Mouse (Mus musculus) midbrain, embryonic 14.5 days (tissue): ENCODE data around the gene Cfap57. TPM values are rescaled to one million over a fixed set of nuclear protein-coding genes. Genes with fewer than 3 reads are reported as not detected.
A peak's percentile ranks its signal among the peaks of the same experiment; 100 is the strongest.
"Not testable (repeated sequence)": the region's sequence is repeated elsewhere in the genome, so short reads cannot be mapped to it uniquely, and the experiment has no call there.

Experiments
- ATAC-seq: fragments of 200-750 bp; cut with Nextera tagmentation; 2 replicates; pipeline ENCODE4 v1.8.0; 2017; ENCODE audit warnings: moderate number of reproducible peaks, moderate library complexity; ENCODE audit not compliant: low FRiP score, low TSS enrichment
- DNase-seq: peaks from one replicate; pipeline ENCODE4 v3.0.0-alpha.2; 2015
- H3K27ac ChIP-seq: fragments of 300-500 bp; sonication (generic); replicated peaks from 2 replicates; pipeline ENCODE4 v1.5.1; 2014; ENCODE audit warnings: mild to moderate bottlenecking, low read depth, low read length, moderate library complexity
- H3K27me3 ChIP-seq: fragments of 300-500 bp; sonication (generic); 2 replicates; pipeline ENCODE4 v1.6.1; 2014; ENCODE audit warnings: low read length, control low read depth, mixed read lengths; ENCODE audit not compliant: control insufficient read depth, insufficient read depth
- H3K36me3 ChIP-seq: fragments of 300-500 bp; sonication (generic); 2 replicates; pipeline ENCODE4 v1.6.1; 2014; ENCODE audit warnings: low read length, control low read depth; ENCODE audit not compliant: control insufficient read depth, insufficient read depth
- H3K4me1 ChIP-seq: fragments of 300-500 bp; sonication (generic); 2 replicates; pipeline ENCODE4 v1.6.1; 2014; ENCODE audit warnings: mild to moderate bottlenecking, antibody characterized with exemption, low read length, control low read depth; ENCODE audit not compliant: control insufficient read depth, insufficient read depth
- H3K4me2 ChIP-seq: fragments of 300-500 bp; sonication (generic); 2 replicates; pipeline ENCODE4 v1.6.1; 2014; ENCODE audit warnings: mild to moderate bottlenecking, low read length, moderate library complexity
- H3K4me3 ChIP-seq: fragments of 300-500 bp; sonication (generic); replicated peaks from 2 replicates; pipeline ENCODE4 v1.5.1; 2014; ENCODE audit warnings: low read depth, low read length
- H3K9ac ChIP-seq: fragments of 300-500 bp; sonication (generic); replicated peaks from 2 replicates; pipeline ENCODE4 v1.6.1; 2014; ENCODE audit warnings: mild to moderate bottlenecking, low read length, moderate library complexity
- H3K9me3 ChIP-seq: fragments of 300-500 bp; sonication (generic); 2 replicates; pipeline ENCODE4 v1.6.1; 2016; ENCODE audit warnings: low read length, control low read depth, mixed read lengths; ENCODE audit not compliant: control insufficient read depth
- WGBS: fragments of 180-500 bp; shearing (Covaris S2); extraction: QIAGEN DNeasy Blood & Tissue Kit; methylation state at CpG from one replicate; pipeline ENCODE4 v1.1.7; 2014; 5-methylcytosine and 5-hydroxymethylcytosine counted together
- polyA plus RNA-seq: library from polyadenylated mRNA; unstranded; fragments of >200 nt; fragmentation: Nextera tagmentation; extraction: Ambion mirVana; gene quantifications from 2 replicates; pipeline ENCODE4 v1.2.1, GENCODE M21; 2014

The Cfap57 gene
- polyA plus RNA-seq, 1 experiment from 2014 or later: 1.8 TPM

DNA sequence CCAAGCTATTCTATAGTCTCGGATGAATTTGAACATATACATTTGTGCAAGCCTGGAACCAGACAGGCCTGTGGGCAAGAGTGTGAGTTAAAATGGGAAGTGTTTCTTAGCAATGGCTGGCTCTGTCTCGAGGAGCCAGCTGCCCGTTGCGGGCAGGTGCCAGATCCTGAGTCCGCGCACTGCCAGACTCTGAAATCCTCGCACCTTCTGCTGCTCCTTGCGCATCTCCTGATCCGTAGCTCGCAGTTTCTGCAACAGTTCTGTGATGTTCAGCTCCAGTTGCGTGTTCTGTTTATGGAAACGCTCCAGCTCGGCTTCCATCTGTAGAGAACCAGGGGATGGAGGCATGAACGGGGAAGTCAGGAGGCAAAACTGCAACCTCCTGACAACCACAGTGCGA lies 49.1 kb downstream of the Cfap57 start:
- ATAC-seq (no peak), DNase-seq (no peak)
- H3K9me3 ChIP-seq: no peaks in the 10 kb centered on the region
- H3K27me3 ChIP-seq: 0 out of 2 replicates have a peak, but pooled peaks cover under 1% of the 10 kb centered on the region
- 84% methylated on average over 15 of the region's 15 CpGs for WGBS
- H3K4me2 ChIP-seq: no peak overlapping the region
- H3K9ac ChIP-seq: no peak overlapping the region
- no peaks in the 10 kb centered on the region for H3K36me3 ChIP-seq
- H3K4me1 ChIP-seq: no peaks in the 10 kb centered on the region
- no peak overlapping the region for H3K4me3 ChIP-seq
- H3K27ac ChIP-seq: no peak overlapping the region

DNA sequence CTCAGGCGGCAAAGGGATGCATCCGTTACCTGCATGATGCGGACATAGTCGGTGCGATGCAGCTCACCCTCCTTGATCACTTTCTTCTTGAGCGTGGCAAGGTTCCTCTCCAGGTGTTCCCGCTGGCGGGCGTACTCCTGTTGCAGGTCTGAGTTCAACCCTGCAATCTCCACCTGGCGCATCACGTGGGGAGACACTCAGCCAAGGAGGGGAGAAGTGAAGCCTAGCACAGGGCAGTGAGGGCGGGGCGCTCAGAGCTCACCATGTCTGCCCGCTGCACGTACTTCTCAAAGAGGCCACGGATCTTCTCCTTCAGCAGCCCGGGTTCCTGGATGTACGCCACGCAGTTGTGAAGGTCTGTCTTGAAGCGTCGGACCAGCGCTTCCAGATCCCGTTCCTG lies 51.3 kb downstream of the Cfap57 start:
- Histone ChIP-seq H3K4me2 (no peak overlapping the region), H3K9me3 (no peaks in the 10 kb centered on the region), H3K27me3 (no peaks in the 10 kb centered on the region), H3K27ac (no peak overlapping the region), H3K9ac (no peak overlapping the region), H3K4me1 (no peaks in the 10 kb centered on the region), H3K4me3 (no peak overlapping the region), H3K36me3 (no peaks in the 10 kb centered on the region)
- 76% methylated on average over 23 of the region's 23 CpGs for WGBS
- no peak for ATAC-seq
- no peak for DNase-seq

DNA sequence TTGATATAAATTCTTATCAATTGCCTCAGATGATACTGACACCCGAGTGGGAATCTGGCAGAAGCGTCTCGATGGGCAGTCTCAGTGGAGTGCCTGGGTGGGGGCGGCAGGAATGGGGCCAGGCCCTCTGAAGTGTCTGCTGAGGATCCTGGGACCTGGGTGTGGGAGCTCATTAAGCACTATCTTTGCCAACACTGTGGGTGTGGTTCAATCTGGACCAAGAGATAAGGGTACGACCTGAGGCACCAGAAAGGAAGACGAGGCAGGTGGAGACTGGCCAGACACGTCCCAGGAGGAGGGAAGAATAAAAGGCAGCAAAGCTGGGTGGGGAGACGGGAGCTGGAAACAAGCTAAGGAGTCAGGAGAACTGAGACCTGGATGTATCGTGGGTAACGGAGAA lies 51.9 kb downstream of the Cfap57 start:
- ATAC-seq (no peak), DNase-seq (no peak)
- no peak overlapping the region for H3K9ac ChIP-seq
- no peaks in the 10 kb centered on the region for H3K36me3 ChIP-seq
- no peak overlapping the region for H3K4me2 ChIP-seq
- no peaks in the 10 kb centered on the region for H3K9me3 ChIP-seq
- no peak overlapping the region for H3K4me3 ChIP-seq
- H3K27me3 ChIP-seq: no peaks in the 10 kb centered on the region
- 71% methylated on average over 10 of the region's 10 CpGs for WGBS
- no peak overlapping the region for H3K27ac ChIP-seq
- H3K4me1 ChIP-seq: no peaks in the 10 kb centered on the region

DNA sequence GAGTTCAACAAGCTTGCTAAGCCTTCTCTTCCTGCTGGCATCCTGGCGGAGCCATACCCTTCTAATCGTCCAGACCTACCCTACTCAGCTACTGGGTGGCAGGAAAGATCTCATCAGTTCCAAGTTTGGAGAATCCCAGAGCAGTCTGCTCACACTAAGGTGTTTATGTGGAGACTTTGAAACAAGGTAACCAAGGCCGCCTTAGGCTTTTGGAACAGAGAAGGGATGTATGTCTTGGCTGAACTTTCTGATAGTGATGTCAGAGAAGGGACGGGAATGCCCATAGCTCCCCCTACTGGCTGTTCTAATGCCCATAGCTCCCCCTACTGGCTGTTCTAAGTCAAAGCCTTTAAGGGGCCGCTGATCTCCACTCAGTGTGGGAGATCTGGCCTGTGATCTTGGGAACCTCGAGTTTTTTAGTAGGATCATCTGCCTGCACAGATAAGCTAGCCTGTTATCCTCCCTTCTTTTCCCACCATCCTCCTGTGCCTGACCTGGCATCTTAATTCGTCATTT lies 54.4 kb downstream of the Cfap57 start:
- 36% methylated on average over 7 of the region's 7 CpGs for WGBS
- ATAC-seq: no peak

DNA sequence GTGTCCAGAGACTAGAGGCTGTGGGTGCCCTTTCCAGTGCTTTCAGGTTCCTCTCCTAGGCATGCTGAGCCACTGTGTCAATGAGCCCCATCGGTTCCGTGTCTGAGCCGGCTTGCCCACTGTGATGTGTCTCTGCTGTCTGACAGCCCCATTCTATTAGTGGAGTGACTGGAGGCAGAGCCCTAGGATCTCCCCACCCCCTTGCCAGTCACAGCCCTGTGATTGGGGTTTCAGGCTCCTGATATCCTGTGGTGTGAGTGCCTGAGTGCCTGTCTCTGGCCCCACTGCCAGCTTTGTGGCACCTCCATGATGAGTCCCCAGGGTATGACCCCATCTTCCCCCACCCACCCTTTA lies 55.7 kb downstream of the Cfap57 start:
- DNase-seq (no peak), ATAC-seq (0 out of 2 replicates have a peak, but pooled peaks have one; percentile 14)
- no peak overlapping the region for H3K27ac ChIP-seq
- H3K9me3 ChIP-seq: no peaks in the 10 kb centered on the region
- H3K4me3 ChIP-seq: no peak overlapping the region
- WGBS: 21% methylated on average over 3 of the region's 3 CpGs
- H3K9ac ChIP-seq: no peak overlapping the region
- H3K4me2 ChIP-seq: no peak overlapping the region
- H3K4me1 ChIP-seq: no peaks in the 10 kb centered on the region
- H3K27me3 ChIP-seq: no peaks in the 10 kb centered on the region
- H3K36me3 ChIP-seq: no peaks in the 10 kb centered on the region

More for the DNA sequence above, 54.4 kb downstream of the Cfap57 start:
- Histone ChIP-seq H3K36me3 (no peaks in the 10 kb centered on the region), H3K27ac (no peak overlapping the region), H3K9me3 (no peaks in the 10 kb centered on the region), H3K27me3 (no peaks in the 10 kb centered on the region), H3K4me2 (no peak overlapping the region), H3K4me1 (no peaks in the 10 kb centered on the region), H3K9ac (no peak overlapping the region), H3K4me3 (no peak overlapping the region)
- DNase-seq: peak; percentile 61

DNA sequence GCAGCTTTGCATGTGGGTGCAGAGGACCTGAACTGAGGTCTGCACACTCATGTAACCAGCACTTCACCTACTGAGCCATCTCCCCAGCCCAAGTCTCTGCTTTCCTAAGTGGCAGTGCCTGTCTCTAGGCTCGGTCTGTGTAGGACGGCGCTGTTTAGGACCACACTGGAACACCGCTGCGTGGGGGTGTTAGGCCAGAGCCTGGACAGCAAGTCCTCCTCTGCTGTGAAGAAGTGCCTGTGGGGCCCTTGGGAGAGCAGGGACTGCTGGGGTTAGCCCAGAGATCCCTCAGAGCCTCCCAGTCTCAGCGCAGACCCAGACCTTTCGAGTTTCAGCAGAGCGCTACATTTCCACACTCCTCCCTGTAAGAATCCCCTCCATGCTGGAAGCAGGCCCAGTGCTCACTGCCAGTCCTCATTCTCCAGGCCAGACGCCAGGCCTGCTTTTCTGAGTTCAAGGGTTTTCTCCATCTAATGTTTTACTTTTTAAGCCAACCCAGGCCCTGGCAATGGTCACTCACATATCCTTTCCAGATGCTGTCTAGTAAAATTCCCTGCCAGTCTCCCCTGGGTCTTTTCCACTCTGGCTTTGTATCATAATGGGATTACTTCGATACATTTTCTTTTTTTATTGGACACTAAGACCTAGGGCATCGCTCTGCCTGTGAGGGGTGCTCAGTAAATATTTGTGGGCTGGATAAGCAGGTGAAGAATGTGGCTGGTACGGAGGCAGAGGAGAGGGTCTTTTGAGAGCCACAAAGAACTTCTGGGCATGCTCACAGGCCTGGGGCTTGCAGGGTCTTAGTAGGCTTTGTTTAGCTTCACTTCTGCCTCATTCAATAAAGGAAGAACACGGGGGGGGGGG lies 56.3 kb downstream of the Cfap57 start:
- no peaks in the 10 kb centered on the region for H3K9me3 ChIP-seq
- H3K4me3 ChIP-seq: no peak overlapping the region
- 57% methylated on average over 13 of the region's 13 CpGs for WGBS
- ATAC-seq (no peak), DNase-seq (peak; percentile 37)
- H3K27ac ChIP-seq: no peak overlapping the region; the same call in 1 of the 2 replicates
- H3K36me3 ChIP-seq: no peaks in the 10 kb centered on the region
- no peak overlapping the region for H3K4me2 ChIP-seq
- H3K9ac ChIP-seq: no peak overlapping the region
- no peaks in the 10 kb centered on the region for H3K27me3 ChIP-seq
- H3K4me1 ChIP-seq: no peaks in the 10 kb centered on the region

DNA sequence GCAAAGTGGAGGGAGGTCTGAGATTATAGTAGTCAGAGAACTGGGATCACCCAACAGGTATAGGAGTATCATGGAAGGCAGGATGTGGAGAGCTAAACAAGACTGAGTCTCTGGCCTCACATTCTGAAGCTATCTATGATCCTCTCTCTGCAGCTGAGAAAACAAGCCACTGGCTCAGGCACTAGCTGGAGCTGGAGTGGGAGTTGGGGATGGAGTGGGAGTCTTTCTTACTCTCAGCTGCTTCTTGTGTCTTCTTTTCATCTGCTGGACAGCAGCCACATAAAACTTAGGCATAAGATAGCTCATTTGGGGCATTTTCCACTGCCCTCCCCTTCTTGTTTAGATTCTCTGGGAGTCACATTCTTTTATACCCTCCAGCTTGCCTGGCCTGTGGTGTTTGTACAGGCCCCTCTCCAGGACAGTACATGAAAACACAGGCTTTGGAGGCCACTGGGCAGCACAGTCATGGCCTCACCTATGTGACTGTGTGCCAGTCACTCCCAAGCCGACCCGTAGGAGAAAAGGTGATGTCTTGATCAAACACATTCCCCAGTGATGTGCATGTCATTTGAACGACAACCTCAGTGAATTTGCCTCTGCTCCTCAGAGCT lies 67.4 kb downstream of the Cfap57 start:
- no peak overlapping the region for H3K9ac ChIP-seq
- H3K4me2 ChIP-seq: no peak overlapping the region
- H3K27me3 ChIP-seq: no peaks in the 10 kb centered on the region
- no peak overlapping the region for H3K27ac ChIP-seq
- no peak overlapping the region for H3K4me3 ChIP-seq
- no peak for ATAC-seq
- H3K36me3 ChIP-seq: no peaks in the 10 kb centered on the region
- no peaks in the 10 kb centered on the region for H3K4me1 ChIP-seq
- WGBS: 79% methylated on average over 3 of the region's 3 CpGs
- H3K9me3 ChIP-seq: no peaks in the 10 kb centered on the region
- no peak for DNase-seq

DNA sequence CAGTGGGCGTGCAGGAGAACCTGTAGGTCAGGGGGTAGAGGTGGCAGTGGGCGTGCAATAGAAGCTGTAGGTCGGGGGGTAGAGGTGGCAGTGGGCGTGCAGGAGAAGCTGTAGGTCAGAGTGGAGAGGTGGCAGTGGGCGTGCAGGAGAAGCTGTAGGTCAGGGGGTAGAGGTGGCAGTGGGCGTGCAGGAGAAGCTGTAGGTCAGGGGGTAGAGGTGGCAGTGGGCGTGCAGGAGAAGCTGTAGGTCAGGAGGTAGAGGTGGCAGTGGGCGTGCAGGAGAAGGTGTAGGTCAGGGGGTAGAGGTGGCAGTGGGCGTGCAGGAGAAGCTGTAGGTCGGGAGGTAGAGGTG lies 72.5 kb downstream of the Cfap57 start:
- not testable (repeated sequence) for ATAC-seq, H3K9ac ChIP-seq, H3K36me3 ChIP-seq, H3K9me3 ChIP-seq, H3K4me2 ChIP-seq, H3K4me1 ChIP-seq, H3K4me3 ChIP-seq, H3K27me3 ChIP-seq, H3K27ac ChIP-seq
- 89% methylated on average over 10 of the region's 10 CpGs for WGBS
- peak; percentile 60 for DNase-seq
